8 mouse cellular contexts compared by ENCODE assay signal in genomic region chr16:72800121-72800749, GRCm38 (mm10).
DNase-seq lines count a peak whose midpoint lies in the region; ATAC-seq and TF ChIP-seq lines count a peak whose summit lies in the region.

No protein-coding gene starts in this region.

- H3K4me1 ChIP-seq in limb, embryonic 12.5 days (replicated peaks), result peaks cover 42% of the 10 kb centered on the region
- H3K4me1 ChIP-seq in limb, embryonic 10.5 days, result peaks cover 17% of the 10 kb centered on the region
- peaks cover 1% of the 10 kb centered on the region for H3K4me1 ChIP-seq in cortical plate, adult 2 months (ENCODE audit: control insufficient read depth, insufficient read depth, low read length)
- H3K4me1 ChIP-seq in hindbrain, postnatal 0 days (ENCODE audit: insufficient read depth, low read length), result no peaks in the 10 kb centered on the region; the same call in none of the 2 replicates
- peaks cover 42% of the 10 kb centered on the region for H3K4me1 ChIP-seq in neural tube, embryonic 13.5 days (replicated peaks)
- H3K4me1 ChIP-seq in intestine, postnatal 0 days (replicated peaks; ENCODE audit: control insufficient read depth, insufficient read depth, low read length), result no peaks in the 10 kb centered on the region

- no peaks in the 10 kb centered on the region for H3K36me3 ChIP-seq in limb, embryonic 12.5 days
- no peaks in the 10 kb centered on the region for H3K36me3 ChIP-seq in limb, embryonic 10.5 days
- no peaks in the 10 kb centered on the region for H3K36me3 ChIP-seq in hindbrain, postnatal 0 days (ENCODE audit: insufficient read depth, low read length)
- H3K36me3 ChIP-seq in neural tube, embryonic 13.5 days, result no peaks in the 10 kb centered on the region
- H3K36me3 ChIP-seq in intestine, postnatal 0 days (ENCODE audit: control insufficient read depth, insufficient read depth), result no peaks in the 10 kb centered on the region

- no peak overlapping the region for H3K27ac ChIP-seq in limb, embryonic 12.5 days
- no peak overlapping the region for H3K27ac ChIP-seq in limb, embryonic 10.5 days
- H3K27ac ChIP-seq in cortical plate, adult 2 months (ENCODE audit: insufficient read depth, low read length), result 0 out of 2 replicates have a peak overlapping the region, but pooled peaks have one; percentile 3
- H3K27ac ChIP-seq in hindbrain, postnatal 0 days, result no peak overlapping the region
- H3K27ac ChIP-seq in neural tube, embryonic 13.5 days (replicated peaks), result peak overlapping the region; percentile 71
- no peak overlapping the region for H3K27ac ChIP-seq in intestine, postnatal 0 days (ENCODE audit: low read depth, low read length)

- peak overlapping the region; percentile 9; the same call in 1 of the 2 replicates for H3K4me2 ChIP-seq in limb, embryonic 12.5 days
- peak overlapping the region; percentile 33 for H3K4me2 ChIP-seq in hindbrain, postnatal 0 days (ENCODE audit: low read depth, low read length)
- H3K4me2 ChIP-seq in neural tube, embryonic 13.5 days, result peak overlapping the region; percentile 42
- no peak overlapping the region for H3K4me2 ChIP-seq in intestine, postnatal 0 days (replicated peaks; ENCODE audit: low read depth)

- TF ChIP-seq POLR2A in cortical plate, adult 2 months (IDR thresholded peaks at IDR 0.05; ENCODE audit: extremely low read depth, insufficient read depth, low read length), result no peak

- ATAC-seq in limb, embryonic 12.5 days (ENCODE audit: insufficient number of reproducible peaks, insufficient read depth, low FRiP score, low TSS enrichment, low read depth), result no peak
- no peak for ATAC-seq in hindbrain, postnatal 0 days
- ATAC-seq in neural tube, embryonic 13.5 days (ENCODE audit: low read depth), result no peak
- no peak for ATAC-seq in intestine, postnatal 0 days

- no peak for DNase-seq in limb, embryonic 10.5 days (ENCODE audit: low spot score)
- no peak for DNase-seq in hindbrain, postnatal 0 days (ENCODE audit: low spot score)
- no peak for DNase-seq in adrenal gland, postnatal 36 days
- DNase-seq in kidney, postnatal 4 days, result no peak

- WGBS in limb, embryonic 12.5 days, result 56% methylated on average over 15 of the region's 15 CpGs
- WGBS in limb, embryonic 10.5 days, result 76% methylated on average over 15 of the region's 15 CpGs
- 46% methylated on average over 15 of the region's 15 CpGs for WGBS in hindbrain, postnatal 0 days
- 42% methylated on average over 15 of the region's 15 CpGs for WGBS in neural tube, embryonic 13.5 days
- WGBS in intestine, postnatal 0 days, result 74% methylated on average over 15 of the region's 15 CpGs

- H3K4me3 ChIP-seq in limb, embryonic 12.5 days (replicated peaks), result no peak overlapping the region
- H3K4me3 ChIP-seq in limb, embryonic 10.5 days, result no peak overlapping the region
- H3K4me3 ChIP-seq in cortical plate, adult 2 months (ENCODE audit: insufficient read depth, low read length), result peak overlapping the region; percentile 21
- H3K4me3 ChIP-seq in hindbrain, postnatal 0 days (ENCODE audit: low read length), result no peak overlapping the region
- H3K4me3 ChIP-seq in neural tube, embryonic 13.5 days, result 0 out of 2 replicates have a peak overlapping the region, but pooled peaks have one; percentile 6
- no peak overlapping the region for H3K4me3 ChIP-seq in intestine, postnatal 0 days (ENCODE audit: low read depth, low read length)

- no peak overlapping the region for H3K9ac ChIP-seq in limb, embryonic 12.5 days (replicated peaks)
- no peak overlapping the region for H3K9ac ChIP-seq in hindbrain, postnatal 0 days (replicated peaks; ENCODE audit: low read length)
- peak overlapping the region; percentile 38; the same call in 1 of the 2 replicates for H3K9ac ChIP-seq in neural tube, embryonic 13.5 days
- H3K9ac ChIP-seq in intestine, postnatal 0 days (ENCODE audit: low read depth, low read length), result no peak overlapping the region

- no peak for TF ChIP-seq CTCF in cortical plate, adult 2 months (IDR thresholded peaks at IDR 0.05; ENCODE audit: extremely low read depth, insufficient read depth, low read length)
- no peak for TF ChIP-seq CTCF in hindbrain, postnatal 0 days (IDR thresholded peaks at IDR 0.05; ENCODE audit: low read depth)
- no peak for TF ChIP-seq CTCF in intestine, postnatal 0 days (IDR thresholded peaks at IDR 0.05; ENCODE audit: low read depth)

- no peaks in the 10 kb centered on the region for H3K27me3 ChIP-seq in limb, embryonic 12.5 days
- H3K27me3 ChIP-seq in limb, embryonic 10.5 days (ENCODE audit: low read depth, poor library complexity, severe bottlenecking), result no peaks in the 10 kb centered on the region
- no peaks in the 10 kb centered on the region for H3K27me3 ChIP-seq in hindbrain, postnatal 0 days (ENCODE audit: insufficient read depth, low read length)
- H3K27me3 ChIP-seq in neural tube, embryonic 13.5 days, result no peaks in the 10 kb centered on the region
- H3K27me3 ChIP-seq in intestine, postnatal 0 days (replicated peaks; ENCODE audit: control insufficient read depth, insufficient read depth, low read length), result no peaks in the 10 kb centered on the region

- H3K9me3 ChIP-seq in limb, embryonic 12.5 days, result 0 out of 2 replicates have a peak, but pooled peaks cover 5% of the 10 kb centered on the region
- no peaks in the 10 kb centered on the region for H3K9me3 ChIP-seq in limb, embryonic 10.5 days (replicated peaks)
- no peaks in the 10 kb centered on the region for H3K9me3 ChIP-seq in hindbrain, postnatal 0 days (ENCODE audit: low read length)
- H3K9me3 ChIP-seq in neural tube, embryonic 13.5 days, result no peaks in the 10 kb centered on the region
- H3K9me3 ChIP-seq in intestine, postnatal 0 days (ENCODE audit: control insufficient read depth), result no peaks in the 10 kb centered on the region

Comparison
In these comparisons a context has a peak if more than half of its experiments do, and no peak if none do; other contexts are left out.
1. H3K27ac ChIP-seq: peak in cortical plate, adult 2 months (single experiment) and neural tube, embryonic 13.5 days (single experiment); none in limb, embryonic 12.5 days (single experiment), limb, embryonic 10.5 days (single experiment), hindbrain, postnatal 0 days (single experiment) and intestine, postnatal 0 days (single experiment).
2. H3K4me3 ChIP-seq: peak in cortical plate, adult 2 months (single experiment) and neural tube, embryonic 13.5 days (single experiment); none in limb, embryonic 12.5 days (single experiment), limb, embryonic 10.5 days (single experiment), hindbrain, postnatal 0 days (single experiment) and intestine, postnatal 0 days (single experiment).